ENCODE assay signal across 19 mouse cellular contexts in the genomic region with DNA sequence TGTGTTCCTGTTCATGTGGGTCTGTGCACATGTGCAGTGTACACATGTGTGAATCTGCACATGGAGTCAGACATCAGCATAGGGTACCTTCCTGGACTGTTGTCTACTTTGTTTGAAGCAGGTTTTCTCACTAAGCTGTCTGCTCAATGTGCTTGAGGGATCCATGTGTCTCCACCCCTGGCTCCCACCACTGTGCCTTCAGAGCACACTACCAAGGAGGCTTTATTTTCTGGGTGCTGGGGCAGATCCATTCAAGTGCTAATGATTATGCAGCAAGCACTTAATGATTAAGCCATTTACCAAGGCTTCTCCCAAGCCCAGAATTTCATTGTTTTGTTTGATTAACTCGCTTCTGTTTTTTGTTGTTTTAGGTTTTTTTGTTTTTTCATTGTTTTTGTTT.
DNase-seq lines count a peak whose midpoint lies in the region; ATAC-seq and TF ChIP-seq lines count a peak whose summit lies in the region.
"Had no signal": no experiment of that assay in that cellular context is flagged by ENCODE, and none has a peak within 500 bp of the region (broad histone marks: within the 10 kb centered on the region; RNA-seq: fewer than 3 reads in every experiment).

No protein-coding gene starts in this region.

- no peaks in the 10 kb centered on the region for H3K27me3 ChIP-seq in forebrain, embryonic 15.5 days
- no peaks in the 10 kb centered on the region for H3K27me3 ChIP-seq in forebrain, embryonic 12.5 days
- no peaks in the 10 kb centered on the region for H3K27me3 ChIP-seq in kidney, embryonic 16.5 days (ENCODE audit: insufficient read depth, low read length)
- no peaks in the 10 kb centered on the region for H3K27me3 ChIP-seq in Patski
- H3K27me3 ChIP-seq: CH12.LX; embryonic facial prominence, embryonic 12.5 days; heart, embryonic 12.5 days; hindbrain, embryonic 15.5 days had no signal

- POLR2A ChIA-PET in Patski (lab: Charles Lee) = interaction anchor here (0.6 kb wide), 1 partner anchor 54 kb away, joined by 3 read pairs; no protein-coding TSS in a partner anchor

- no peak overlapping the region for H3K27ac ChIP-seq in forebrain, embryonic 15.5 days (replicated peaks)
- no peak overlapping the region for H3K27ac ChIP-seq in forebrain, embryonic 12.5 days
- no peak overlapping the region for H3K27ac ChIP-seq in kidney, embryonic 16.5 days (ENCODE audit: low read length)
- H3K27ac ChIP-seq: embryonic facial prominence, embryonic 12.5 days; heart, adult 2 months; hindbrain, embryonic 15.5 days had no signal

- CTCF ChIA-PET in Patski (lab: Charles Lee) = interaction anchor here (1.5 kb wide), 1 partner anchor 12 kb away, joined by 3 read pairs; no protein-coding TSS in a partner anchor

- no peak for DNase-seq in kidney, postnatal 36 days
- DNase-seq in Patski (ENCODE audit: low read depth, low spot score) = no peak
- no peak for DNase-seq in spleen, adult 18-20 months
- DNase-seq: adrenal gland, postnatal 14 days; cerebellum, adult 11-12 months; cerebellum, adult 9-10 months; cerebellum, postnatal 25 days; gastrocnemius, postnatal 14 days; heart, adult 2 months; heart, postnatal 36 days had no signal

- ATAC-seq in forebrain, embryonic 15.5 days (replicated peaks) = 0 out of 2 replicates have a peak, but pooled peaks have one; percentile 23
- ATAC-seq in forebrain, embryonic 12.5 days (ENCODE audit: low FRiP score) = no peak
- ATAC-seq in kidney, embryonic 16.5 days (ENCODE audit: low FRiP score, low TSS enrichment) = peak; percentile 54; the same call in 1 of the 2 replicates
- ATAC-seq in Patski = peak; percentile 39
- ATAC-seq: activated CD4-positive, CD25-positive, alpha-beta regulatory T cell, adult 4 months; forebrain, embryonic 16.5 days had no signal

- H3K9me3 ChIP-seq in forebrain, embryonic 15.5 days = no peaks in the 10 kb centered on the region
- H3K9me3 ChIP-seq in forebrain, embryonic 12.5 days = no peaks in the 10 kb centered on the region
- no peaks in the 10 kb centered on the region for H3K9me3 ChIP-seq in kidney, embryonic 16.5 days (ENCODE audit: low read length)
- H3K9me3 ChIP-seq: embryonic facial prominence, embryonic 12.5 days; heart, embryonic 12.5 days; hindbrain, embryonic 15.5 days had no signal

- no peak overlapping the region for H3K4me2 ChIP-seq in forebrain, embryonic 15.5 days (replicated peaks)
- no peak overlapping the region for H3K4me2 ChIP-seq in forebrain, embryonic 12.5 days
- H3K4me2 ChIP-seq in kidney, embryonic 16.5 days (replicated peaks; ENCODE audit: low read depth, low read length) = no peak overlapping the region
- H3K4me2 ChIP-seq: embryonic facial prominence, embryonic 12.5 days; heart, embryonic 12.5 days; hindbrain, embryonic 15.5 days had no signal

- TF ChIP-seq CTCF in Patski (IDR thresholded peaks at IDR 0.05) = no peak

- no peaks in the 10 kb centered on the region for H3K4me1 ChIP-seq in forebrain, embryonic 15.5 days
- peaks cover 8% of the 10 kb centered on the region for H3K4me1 ChIP-seq in forebrain, embryonic 12.5 days
- H3K4me1 ChIP-seq in kidney, embryonic 16.5 days (ENCODE audit: insufficient read depth, low read length) = peaks cover 10% of the 10 kb centered on the region; the same call in 1 of the 2 replicates
- H3K4me1 ChIP-seq: embryonic facial prominence, embryonic 12.5 days; hindbrain, embryonic 15.5 days had no signal

- in situ Hi-C loops in Patski (cut with MboI; ENCODE audit: low pct_unique_long_range_greater_than_20kb) = no loop called here

- no peak overlapping the region for H3K9ac ChIP-seq in forebrain, embryonic 15.5 days (replicated peaks)
- H3K9ac ChIP-seq in forebrain, embryonic 12.5 days = no peak overlapping the region
- no peak overlapping the region for H3K9ac ChIP-seq in kidney, embryonic 16.5 days (replicated peaks; ENCODE audit: low read length)
- H3K9ac ChIP-seq: embryonic facial prominence, embryonic 12.5 days; heart, embryonic 12.5 days; hindbrain, embryonic 15.5 days had no signal

- 3% methylated on average over 1 of the region's 1 CpGs for WGBS in forebrain, embryonic 15.5 days
- WGBS in forebrain, embryonic 12.5 days = 12% methylated on average over 1 of the region's 1 CpGs
- 52% methylated on average over 1 of the region's 1 CpGs for WGBS in kidney, embryonic 16.5 days

- H3K4me3 ChIP-seq in forebrain, embryonic 15.5 days = no peak overlapping the region
- H3K4me3 ChIP-seq in forebrain, embryonic 12.5 days (replicated peaks) = no peak overlapping the region
- H3K4me3 ChIP-seq in kidney, embryonic 16.5 days (ENCODE audit: low read length) = no peak overlapping the region
- H3K4me3 ChIP-seq: embryonic facial prominence, embryonic 12.5 days; heart, adult 2 months; heart, embryonic 12.5 days; hindbrain, embryonic 15.5 days had no signal

- H3K36me3 ChIP-seq in forebrain, embryonic 15.5 days = no peaks in the 10 kb centered on the region
- H3K36me3 ChIP-seq in forebrain, embryonic 12.5 days (replicated peaks) = no peaks in the 10 kb centered on the region
- no peaks in the 10 kb centered on the region for H3K36me3 ChIP-seq in kidney, embryonic 16.5 days (ENCODE audit: insufficient read depth, low read length)
- H3K36me3 ChIP-seq: embryonic facial prominence, embryonic 12.5 days; heart, embryonic 12.5 days; hindbrain, embryonic 15.5 days had no signal
